Mouse (Mus musculus): ENCODE data around the gene Zdhhc4.

Gene Zdhhc4

DNA sequence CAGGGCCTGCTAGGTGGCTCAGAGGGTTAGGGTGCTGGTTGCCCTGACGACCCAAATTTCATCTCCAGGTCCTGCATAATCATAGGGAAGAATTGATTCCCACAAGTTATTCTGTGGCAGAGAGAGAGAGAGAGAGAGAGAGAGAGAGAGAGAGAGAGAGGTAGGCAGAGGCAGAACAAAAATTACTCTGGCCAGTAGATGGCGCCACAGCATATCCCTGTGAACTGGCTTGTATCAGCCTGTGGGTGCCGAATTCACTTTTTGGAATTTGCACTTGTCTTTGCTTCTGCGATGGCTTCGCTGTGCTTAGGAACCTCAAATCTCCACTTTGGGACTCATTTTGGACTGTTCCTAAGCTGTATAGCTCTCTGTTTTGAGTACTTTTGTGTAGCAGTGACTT lies 4.8 kb upstream of the Zdhhc4 start:
- peak; percentile 80 for DNase-seq (ENCODE audit: low read depth, low spot score)

DNA sequence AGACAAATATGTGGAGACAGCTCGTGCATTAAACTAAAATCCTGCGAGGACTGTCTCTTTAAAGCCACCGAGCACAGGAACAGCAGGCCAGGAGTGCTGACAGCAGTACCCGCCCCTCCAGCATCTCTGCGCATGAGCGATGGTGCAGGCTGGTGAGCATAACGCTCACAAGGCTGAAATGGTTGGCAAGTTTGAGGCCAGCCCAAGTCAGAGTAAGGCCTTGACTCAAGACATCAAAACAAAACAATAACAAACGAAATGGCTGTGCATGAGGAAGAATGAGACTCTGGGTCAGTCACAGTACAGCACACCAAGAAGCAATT lies 11.8 kb downstream of the Zdhhc4 start:
- DNase-seq (ENCODE audit: low read depth, low spot score), result no peak

DNA sequence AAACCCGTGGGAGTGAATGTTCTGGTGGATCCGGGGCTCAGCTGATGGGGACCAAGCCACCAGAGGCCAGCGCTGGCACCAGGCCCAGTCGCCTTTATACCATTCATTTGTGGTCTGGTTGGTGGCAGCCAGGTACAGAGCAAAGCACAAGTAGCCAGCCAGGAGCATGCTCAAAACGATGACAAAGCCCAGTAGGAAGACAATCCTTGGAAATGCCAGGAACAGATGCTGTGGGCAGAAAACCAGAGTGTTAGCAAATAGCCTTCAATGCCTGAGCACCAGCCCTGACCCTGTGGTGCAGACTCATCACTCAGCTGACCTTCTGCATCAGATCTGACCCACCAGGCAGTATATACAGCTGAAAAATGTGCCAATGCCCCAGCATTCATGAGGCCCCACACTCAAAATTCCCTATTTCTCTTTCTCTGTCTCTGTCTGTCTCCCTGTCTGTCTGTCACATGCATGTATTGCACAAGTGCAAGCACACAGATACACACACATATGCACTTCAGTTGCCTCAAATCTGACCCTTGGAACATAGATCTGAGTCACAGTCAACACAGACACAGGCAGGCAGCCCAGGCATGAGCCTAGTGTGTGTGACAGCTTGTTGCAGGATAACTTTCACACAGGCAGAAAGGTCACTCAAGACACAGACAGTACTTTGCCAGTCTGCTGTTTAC lies 12.3 kb downstream of the Zdhhc4 start:
- no peak for DNase-seq (ENCODE audit: low read depth, low spot score)

DNA sequence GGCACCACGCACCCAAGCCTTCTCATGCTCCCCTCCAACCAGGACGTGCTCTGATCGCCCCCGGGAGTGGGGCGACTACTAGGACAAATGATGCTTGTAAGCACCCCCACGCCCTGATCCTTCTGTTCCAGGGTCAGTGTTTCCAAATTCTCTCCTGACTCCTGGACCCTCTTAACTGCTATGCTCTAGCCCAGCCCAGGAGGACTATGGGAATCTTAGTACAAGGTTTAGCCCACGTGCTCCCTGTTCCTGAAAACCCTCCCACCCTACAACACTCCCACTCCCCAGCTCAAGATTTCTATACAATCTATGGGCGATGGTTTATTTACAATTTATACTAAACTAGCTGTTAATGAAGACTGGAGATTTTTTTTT lies 13.6 kb downstream of the Zdhhc4 start:
- DNase-seq (ENCODE audit: low read depth, low spot score), result no peak

DNA sequence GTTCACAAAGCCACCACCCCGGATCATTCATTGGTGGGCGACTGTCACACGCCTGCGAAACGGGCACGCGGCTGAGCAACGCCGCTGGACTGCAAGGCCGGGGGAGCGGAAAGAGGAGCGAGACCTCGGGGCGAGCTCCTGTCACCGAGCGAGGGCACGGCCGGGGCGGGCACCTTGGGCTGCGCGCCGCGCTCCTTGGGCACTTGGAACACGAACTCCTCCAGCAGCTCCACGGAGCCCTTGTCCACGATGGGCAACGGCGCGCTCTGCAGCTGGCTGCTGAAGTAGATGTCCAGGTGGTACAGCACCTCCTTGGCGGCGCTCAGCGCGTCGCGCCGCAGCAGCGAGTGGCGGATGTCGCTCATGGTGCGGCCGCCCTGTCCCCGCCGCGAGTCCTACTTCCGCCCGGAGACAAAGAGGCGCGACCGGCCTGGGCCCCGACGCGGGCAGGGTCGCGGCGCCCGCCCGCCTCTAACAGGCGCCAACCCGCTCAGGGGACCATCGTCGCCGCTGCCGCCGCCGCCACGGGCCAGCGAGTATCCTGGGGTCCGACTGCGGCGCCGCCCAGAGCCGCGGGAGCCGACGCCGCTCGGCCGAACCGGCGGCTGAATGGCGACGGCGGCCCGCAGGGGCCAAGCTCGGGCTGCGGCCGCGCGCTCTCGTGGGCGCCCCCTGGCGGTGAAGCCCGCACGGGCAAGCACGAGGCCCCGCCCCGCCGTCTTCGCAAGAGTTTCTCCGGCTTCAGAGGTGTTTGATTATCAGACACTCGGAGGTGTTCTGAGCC lies 14.1 kb downstream of the Zdhhc4 start, which contains the start of gene E130309D02Rik:
Gene E130309D02Rik (minus strand): TSS at position 631 of the 784 bp plus-strand sequence.
- peak; percentile 80 for DNase-seq (ENCODE audit: low read depth, low spot score)

DNA sequence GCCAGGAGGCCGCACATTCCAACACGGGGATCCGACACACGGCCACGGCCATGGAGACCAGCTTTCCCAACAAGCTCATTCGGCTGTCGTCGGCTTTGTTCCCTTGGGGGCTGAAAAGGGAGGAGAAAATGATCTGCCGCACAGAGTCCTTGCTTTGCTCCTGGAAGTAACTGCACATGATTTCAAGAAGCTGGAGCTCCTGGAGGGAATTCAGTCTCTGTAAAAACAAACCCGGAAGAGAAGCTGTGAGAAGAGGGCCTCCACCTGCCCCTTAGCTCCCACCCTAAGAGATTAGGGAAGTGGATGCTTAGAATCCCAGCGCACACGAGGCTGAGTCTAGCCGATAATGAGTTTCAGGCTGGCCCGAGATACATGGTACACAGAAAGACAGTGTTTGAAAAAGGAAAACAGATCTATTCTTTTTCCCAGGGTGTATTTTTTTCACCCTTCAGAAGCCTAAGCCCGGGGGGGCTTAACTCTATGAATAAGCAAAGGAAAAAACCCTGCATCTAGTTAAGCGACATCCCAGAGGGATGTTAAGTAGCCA lies 14.8 kb downstream of the Zdhhc4 start:
- DNase-seq (ENCODE audit: low read depth, low spot score), result no peak

DNA sequence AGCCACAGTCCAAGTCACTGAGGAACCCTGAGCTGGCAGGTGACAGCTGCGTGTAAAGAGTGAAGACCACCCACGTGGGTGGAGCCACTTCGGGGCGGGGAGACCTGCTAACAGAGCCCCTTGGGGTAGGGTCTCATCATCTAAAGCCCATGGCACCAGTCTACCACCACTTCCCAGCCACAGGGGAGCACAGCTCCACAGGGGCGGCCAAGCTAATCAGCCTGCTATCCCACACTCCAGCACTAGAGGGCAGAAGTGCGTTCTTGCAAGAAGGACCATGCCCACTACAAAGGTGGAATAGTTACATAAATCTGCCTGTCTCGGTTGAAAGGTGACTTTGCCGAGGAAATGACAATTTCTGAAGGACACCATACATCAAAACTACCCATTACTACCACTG lies 17.2 kb downstream of the Zdhhc4 start:
- DNase-seq (ENCODE audit: low read depth, low spot score), result peak; percentile 94

DNA sequence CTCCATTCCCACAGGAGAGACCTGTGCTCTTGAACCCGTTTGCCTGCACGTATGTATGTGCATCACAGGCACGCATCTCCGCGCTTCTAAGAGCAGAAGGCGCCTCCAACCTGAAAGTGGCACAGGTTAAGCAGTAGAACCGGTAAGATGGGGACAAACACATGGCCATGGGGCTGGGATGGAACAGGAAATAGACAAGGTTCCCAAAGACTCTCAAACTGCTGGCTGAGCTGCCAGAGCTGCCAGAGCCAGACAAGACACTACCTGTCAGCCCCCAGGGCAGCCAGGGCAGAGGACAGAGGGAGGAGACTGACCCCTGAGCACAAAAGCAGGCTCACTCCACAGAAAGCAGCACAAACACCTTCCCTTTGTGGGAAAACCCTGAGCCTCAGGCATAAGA lies 19.1 kb downstream of the Zdhhc4 start:
- no peak for DNase-seq (ENCODE audit: low read depth, low spot score)

DNA sequence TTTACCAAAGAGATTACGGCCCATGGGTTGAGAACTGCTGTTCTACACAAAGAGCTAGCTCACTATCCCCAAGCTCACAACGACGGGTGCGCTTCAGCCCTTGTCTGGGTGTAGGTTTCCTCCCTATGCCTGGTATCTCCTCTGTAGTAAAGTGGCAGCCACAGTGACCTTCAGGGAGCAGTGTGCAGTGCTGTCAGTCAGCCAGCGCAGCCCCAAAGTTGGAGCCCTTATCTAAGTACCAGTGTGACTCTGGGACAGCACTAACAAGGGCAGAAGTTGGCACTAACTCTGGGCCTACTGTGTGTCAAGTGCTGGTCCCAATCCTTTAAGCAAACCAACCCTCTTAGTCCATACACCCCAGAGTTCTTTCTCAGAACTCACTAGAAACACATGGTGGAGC lies 20.2 kb downstream of the Zdhhc4 start:
- DNase-seq (ENCODE audit: low read depth, low spot score), result no peak

DNA sequence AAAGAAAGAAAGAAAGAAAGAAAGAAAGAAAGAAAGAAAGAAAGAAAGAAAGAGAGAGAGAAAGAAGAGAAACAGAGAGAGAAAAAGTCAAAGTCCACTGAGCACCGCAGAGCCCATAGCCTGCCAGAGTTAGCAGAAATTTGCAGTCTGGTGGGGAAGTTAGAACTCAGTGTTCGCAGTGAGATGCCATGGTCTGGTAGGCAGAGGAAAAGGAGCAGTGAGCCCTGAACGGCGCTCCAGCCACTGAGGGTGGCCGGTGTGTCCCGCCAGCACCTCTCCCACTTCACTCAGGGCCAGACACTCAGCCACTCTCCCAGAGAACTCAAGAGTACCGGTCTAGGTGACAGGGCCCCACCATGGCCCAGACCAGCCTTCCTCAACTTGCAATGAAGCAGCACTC lies 24.8 kb downstream of the Zdhhc4 start:
- DNase-seq (ENCODE audit: low read depth, low spot score), result no peak

DNA sequence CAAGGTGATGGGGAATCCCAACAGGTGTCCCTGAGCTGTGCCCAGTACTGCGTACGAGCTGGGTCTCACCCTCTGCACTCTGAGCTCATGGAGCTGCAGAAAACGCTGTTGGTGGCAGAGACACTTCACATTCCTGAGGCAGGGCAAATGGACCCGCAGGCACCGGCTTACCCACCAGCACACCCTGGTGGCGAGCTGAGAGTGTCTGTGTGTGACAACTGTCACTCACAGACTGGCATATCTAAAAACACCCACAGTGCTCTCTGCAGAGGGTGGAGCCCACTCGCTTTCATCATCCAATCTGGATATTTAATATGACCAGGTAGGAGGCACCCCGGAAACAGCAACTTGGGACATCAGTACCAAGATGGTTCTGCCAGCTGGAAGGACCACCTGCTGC lies 27.8 kb downstream of the Zdhhc4 start:
- DNase-seq (ENCODE audit: low read depth, low spot score), result no peak

DNA sequence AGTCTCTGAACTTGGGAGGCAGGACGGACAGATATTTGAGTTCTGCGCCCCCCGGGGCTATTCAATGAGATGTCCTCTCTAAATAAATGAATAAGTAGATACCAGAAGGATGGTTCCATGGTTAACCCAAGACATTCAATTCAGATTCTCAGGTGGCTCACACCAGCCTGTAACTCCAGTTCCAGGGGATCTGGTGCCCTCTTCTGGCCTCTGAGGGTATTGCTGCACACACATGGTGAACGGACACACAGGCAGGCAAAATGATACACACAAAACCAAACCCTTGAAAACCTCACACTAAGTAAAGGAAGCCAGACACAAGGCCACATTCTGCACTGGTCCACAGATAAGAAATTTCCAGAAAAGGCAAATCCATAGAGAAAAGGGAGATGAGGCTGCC lies 29.4 kb downstream of the Zdhhc4 start:
- peak; percentile 72 for DNase-seq (ENCODE audit: low read depth, low spot score)

DNA sequence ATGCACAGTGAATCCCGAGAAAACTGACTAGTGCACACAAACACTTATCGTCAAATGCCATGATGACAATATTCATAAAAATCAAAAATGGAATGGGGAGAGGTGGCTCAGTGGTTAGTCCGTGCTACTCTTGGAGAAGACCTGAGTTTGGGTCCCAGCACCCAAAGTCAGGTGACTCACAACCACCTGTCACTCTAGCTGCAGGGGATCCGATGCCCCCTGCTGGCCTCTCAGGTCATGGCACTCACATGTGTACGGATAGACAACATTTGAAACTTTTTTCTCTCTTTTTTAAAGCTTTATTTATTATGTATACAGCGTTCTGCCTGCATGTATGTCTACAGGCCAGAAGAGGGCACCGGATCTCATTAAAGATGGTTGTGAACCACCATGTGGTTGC lies 30.7 kb downstream of the Zdhhc4 start:
- DNase-seq (ENCODE audit: low read depth, low spot score), result peak; percentile 51

DNA sequence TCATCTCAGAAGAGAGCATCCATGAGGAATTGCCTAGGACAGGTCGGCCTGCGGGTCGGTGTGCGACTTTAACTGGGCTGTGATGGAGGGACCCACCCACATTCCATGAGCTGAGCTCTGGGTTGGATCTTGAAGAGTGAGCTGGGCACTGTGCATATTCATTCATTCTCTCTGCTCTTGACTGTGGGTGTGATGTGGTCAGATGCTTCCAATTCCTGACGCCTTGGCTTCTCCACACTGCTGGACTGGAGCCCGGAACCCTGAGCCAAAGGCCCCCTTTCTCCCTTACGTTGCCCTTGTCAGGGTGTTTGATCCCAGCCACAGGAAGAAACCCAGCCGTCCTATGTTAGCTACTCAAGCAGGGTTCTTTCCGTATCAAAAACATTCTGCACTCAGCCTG lies 31.1 kb downstream of the Zdhhc4 start:
- peak; percentile 36 for DNase-seq (ENCODE audit: low read depth, low spot score)

DNA sequence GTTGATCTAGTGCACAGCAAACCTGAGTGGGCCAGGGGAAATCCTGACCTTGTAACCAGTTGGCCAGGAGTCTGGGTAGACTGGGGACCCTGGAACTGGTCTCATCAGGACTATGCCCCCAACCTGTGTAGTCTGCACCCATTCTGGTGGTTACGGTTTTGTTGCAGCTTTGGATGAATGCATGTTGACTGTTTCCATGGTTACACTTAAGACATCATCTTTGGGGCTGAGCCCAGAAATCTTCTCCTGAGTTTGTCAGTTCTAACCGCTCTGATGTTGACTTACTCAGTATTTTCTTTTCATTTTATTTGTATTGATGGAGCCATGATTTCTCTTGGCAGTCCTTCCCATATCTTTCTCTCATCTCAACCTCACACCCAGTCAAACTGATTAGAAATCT lies 33.7 kb downstream of the Zdhhc4 start:
- no peak for DNase-seq (ENCODE audit: low read depth, low spot score)

DNA sequence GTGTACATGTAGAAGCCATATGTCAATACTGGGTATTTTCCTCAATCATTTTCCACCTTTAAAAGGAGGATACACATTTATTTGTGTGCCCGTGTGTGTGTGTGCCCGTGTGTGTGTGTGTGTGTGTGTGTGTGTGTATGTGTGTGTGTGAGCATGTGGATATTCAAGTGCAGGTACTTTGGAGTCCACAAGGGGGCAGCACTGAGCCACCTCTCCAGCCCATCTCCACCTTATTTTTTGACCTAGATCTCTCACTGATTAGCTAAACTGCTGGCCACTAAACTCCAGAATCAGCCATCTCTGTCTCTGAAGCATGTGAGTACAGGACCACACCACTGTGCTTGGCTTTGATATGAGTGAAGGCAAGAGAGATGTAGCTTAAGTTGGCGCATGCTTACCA lies 34.2 kb downstream of the Zdhhc4 start:
- DNase-seq (ENCODE audit: low read depth, low spot score), result peak; percentile 41

DNA sequence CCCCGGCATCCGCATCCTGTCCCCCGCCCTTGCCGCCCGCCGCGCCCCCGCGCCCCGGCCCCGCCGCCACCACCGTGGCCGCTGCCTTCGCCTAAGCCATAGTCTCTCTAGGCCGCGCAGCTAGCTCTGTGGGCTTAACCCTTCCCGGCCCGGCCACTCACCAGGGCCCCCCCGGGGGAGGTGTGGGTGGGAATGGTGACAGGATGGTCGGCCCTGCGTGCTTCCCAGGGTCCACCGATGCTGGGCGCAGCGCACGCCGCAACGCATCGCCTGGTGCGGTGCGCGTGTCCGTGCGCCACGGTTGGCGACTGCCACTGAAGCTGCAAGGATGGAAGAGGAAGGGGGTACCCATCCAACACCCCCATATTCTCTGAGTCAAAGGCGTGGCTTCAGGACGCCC lies 35.7 kb downstream of the Zdhhc4 start, which contains the start of gene Zfp853:
Gene Zfp853 (minus strand): TSS at position 220 of the 400 bp plus-strand sequence.
- DNase-seq (ENCODE audit: low read depth, low spot score), result no peak

DNA sequence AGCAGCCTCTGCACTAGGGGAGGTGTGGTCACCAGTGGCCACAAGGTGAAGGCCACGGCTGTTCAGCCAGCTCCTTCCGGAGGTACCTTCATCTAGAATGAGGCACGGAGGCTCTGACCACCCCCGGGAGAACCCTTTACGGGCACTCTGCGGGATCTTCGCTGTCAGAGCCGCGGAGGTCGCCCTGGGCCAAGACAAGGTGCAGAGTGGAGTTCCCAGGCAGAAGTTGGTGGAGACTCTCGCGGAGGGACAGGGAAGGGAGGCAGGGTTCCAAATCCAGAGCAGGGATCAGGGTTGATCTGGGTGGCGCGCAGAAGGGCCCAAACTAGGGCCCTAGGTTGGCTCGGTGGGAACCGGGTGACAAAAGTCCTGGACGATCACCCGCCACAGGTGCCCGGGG lies 36.2 kb downstream of the Zdhhc4 start:
- DNase-seq (ENCODE audit: low read depth, low spot score), result no peak

DNA sequence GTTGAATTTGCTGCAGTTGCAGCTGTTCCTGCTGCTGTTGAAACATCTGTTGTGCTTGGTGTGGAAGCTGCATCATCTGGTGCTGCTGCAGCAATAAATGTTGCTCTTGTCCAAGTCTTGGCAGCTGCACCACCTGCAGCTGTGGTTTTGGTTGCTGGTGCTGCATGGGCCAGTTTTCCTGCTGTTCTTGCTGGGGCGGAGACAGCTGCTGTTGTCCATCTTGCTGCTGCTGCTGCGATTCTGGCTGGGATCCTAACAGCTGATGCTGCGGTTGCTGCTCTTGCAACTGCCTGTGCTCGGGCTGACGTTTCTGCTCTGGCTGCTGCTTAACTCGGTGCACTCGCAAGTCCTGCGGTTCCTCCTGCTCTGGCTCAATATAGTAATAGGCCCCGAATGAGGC lies 39.8 kb downstream of the Zdhhc4 start:
- DNase-seq (ENCODE audit: low read depth, low spot score), result no peak

DNA sequence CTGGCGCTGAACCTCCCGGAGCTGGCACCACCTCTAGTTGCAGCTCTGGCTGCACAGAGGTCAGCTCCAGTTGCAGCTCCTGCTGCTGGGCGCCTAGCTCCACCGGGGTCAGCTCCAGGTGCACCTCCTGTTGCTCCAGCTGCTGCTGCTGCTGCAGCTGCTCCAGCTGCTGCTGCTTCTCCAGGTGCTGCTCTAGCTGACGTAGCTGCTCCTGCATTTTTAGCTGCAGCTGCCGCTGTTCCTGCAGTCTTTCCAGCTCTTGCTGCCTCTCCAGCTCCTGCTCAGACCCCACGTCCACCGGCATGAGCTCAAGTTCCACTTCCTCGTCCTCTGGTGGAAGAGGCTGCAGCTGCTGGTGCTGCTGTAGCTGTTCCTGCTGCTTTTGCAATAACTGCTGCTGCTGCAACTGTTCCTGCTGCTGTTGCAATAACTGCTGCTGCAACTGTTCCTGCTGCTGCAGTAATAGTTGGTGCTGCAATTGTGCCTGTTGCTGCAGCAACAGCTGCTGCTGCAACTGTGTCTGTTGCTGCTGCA lies 40.6 kb downstream of the Zdhhc4 start:
- no peak for DNase-seq (ENCODE audit: low read depth, low spot score)

DNA sequence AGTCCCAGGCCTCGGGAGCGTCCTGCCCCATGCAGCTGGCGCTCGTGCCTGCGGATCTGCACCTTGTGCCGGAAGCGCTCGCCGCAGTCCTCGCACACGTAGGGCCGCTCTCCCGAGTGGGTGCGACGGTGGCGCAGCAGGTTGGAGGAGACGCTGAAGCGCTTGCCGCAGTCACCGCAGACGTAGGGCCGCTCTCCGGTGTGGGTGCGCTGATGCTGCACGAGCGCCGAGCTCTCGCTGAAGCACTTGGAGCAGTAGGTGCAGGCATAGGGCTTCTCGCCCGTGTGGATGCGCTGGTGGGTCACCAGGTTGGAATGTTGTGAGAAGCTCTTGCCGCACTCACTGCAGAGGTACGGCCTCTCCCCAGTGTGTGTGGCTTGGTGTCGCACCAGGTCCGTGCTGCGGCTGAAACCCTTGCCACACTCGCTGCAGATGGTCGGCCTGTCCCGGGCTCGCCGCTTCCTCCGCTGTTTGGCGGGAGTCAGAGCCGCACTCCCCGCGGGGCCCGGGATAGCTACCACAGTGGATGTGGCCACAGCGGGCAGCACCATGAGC lies 41.2 kb downstream of the Zdhhc4 start:
- DNase-seq (ENCODE audit: low read depth, low spot score), result no peak

DNA sequence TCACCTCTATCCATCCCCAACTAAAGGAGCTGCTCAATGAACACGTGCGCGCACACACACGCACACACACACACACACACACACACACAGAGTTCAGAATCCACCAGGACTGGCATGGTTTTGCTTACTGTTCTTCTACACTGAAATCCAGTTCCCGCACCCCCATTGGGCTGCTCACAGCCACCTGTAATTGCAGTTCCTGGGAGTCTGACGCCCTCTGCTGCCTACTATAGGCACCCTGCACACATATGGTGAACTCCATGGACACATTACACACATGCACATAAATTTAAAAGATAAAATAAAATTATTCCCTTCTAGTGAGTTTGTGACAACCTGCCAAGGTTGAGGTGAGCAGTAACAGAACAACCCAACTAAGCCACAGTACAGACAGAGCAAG lies 44.3 kb downstream of the Zdhhc4 start:
- DNase-seq (ENCODE audit: low read depth, low spot score), result peak; percentile 61

DNA sequence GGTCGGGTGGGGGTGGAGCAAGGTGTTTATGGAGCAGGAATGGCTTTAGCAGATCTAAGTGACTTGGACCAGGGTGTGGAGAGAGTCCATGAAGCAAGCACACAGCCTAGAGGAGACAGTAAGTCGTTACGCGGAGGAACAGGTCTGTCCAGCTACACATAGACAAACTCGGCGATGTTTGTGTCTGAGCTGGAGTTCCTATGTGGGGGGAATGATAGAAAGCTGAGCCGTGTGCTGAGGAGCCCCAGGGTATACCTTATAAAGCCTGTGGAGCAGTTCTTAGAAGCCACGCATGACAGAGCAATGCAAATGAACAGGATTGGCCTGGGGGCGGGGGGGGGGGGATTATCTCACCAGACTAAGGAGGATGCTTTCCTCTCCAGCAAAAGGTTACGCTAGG lies 49.8 kb downstream of the Zdhhc4 start:
- DNase-seq (ENCODE audit: low read depth, low spot score), result no peak

All from ES-CJ7 (cell line).